Mouse (Mus musculus) olfactory bulb, adult 2 months (tissue): ENCODE results near the gene Gab2.

Source experiments
- CTCF ChIP-seq: fragments of 200-500 bp; IDR thresholded peaks from 2 replicates; pipeline ENCODE4 v1.5.1; 2012; ENCODE audit warnings: low read depth, mild to moderate bottlenecking, low read length, moderate library complexity; ENCODE audit not compliant: insufficient read depth
- POLR2A ChIP-seq: fragments of 200-500 bp; IDR thresholded peaks from 2 replicates; pipeline ENCODE4 v1.6.1; 2012; ENCODE audit warnings: mild to moderate bottlenecking, low read depth, low read length, moderate library complexity; ENCODE audit not compliant: insufficient read depth

- TF ChIP-seq POLR2A (no peak), CTCF (no peak)
Observed at GRCm38 (mm10) chr7:97072061-97072460, 9.3 kb upstream of the Gab2 start.
